ENCODE assay signal across 9 mouse cellular contexts in the genomic region with DNA sequence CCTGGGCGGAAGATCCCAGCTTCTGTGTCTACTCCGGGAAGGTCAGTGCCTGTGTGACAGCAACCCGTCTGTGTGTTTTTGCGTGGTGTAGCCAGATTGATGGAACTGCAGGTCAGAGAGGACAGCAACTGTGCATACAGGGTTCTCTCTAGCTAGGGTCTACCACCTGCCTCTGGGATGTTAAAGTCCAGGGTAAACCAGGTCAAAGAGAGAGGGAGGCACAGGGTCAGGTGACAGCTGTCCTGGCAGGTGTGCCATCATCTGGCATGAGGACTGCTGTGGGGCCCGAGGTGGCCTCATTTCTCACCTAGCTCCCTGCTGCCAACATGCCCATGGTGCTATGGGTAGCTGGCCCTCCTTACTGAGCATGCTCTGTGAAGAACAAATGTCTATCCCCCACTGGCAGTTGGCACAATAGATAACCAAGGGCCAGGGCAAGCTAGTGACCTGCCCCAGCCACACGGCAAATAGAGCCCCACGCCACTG. TPM values are rescaled to one million over a fixed set of nuclear protein-coding genes. Genes with fewer than 3 reads are reported as not detected.
DNase-seq lines count a peak whose midpoint lies in the region; ATAC-seq and TF ChIP-seq lines count a peak whose summit lies in the region.
"Had no signal": no experiment of that assay in that cellular context is flagged by ENCODE, and none has a peak within 500 bp of the region (broad histone marks: within the 10 kb centered on the region; RNA-seq: fewer than 3 reads in every experiment).

No protein-coding gene starts in this region.

- DNase-seq in cerebellum, adult 9-10 months, result peak; percentile 77
- no peak for DNase-seq in cerebellum, postnatal 36 days
- no peak for DNase-seq in lung, embryonic 14.5 days
- no peak for DNase-seq in lung, postnatal 4 days
- no peak for DNase-seq in midbrain, postnatal 0 days (ENCODE audit: low spot score)
- DNase-seq in urinary bladder, postnatal 25 days (ENCODE audit: low spot score), result no peak
- DNase-seq in frontal cortex, postnatal 10 days (ENCODE audit: low spot score in 2 of 2), result no peak

- TF ChIP-seq CTCF in lung, embryonic 14.5 days (IDR thresholded peaks at IDR 0.05; ENCODE audit: low read depth), result no peak
- no peak for TF ChIP-seq CTCF in midbrain, postnatal 0 days (IDR thresholded peaks at IDR 0.05)

- no peaks in the 10 kb centered on the region for H3K9me3 ChIP-seq in lung, embryonic 14.5 days (ENCODE audit: low read depth, low read length)
- H3K9me3 ChIP-seq in hindbrain, embryonic 15.5 days, result no peaks in the 10 kb centered on the region
- H3K9me3 ChIP-seq in midbrain, postnatal 0 days (ENCODE audit: low read length), result no peaks in the 10 kb centered on the region
- H3K9me3 ChIP-seq: neural tube, embryonic 12.5 days had no signal

- no peaks in the 10 kb centered on the region for H3K27me3 ChIP-seq in lung, embryonic 14.5 days (ENCODE audit: insufficient read depth, low read length)
- no peaks in the 10 kb centered on the region for H3K27me3 ChIP-seq in hindbrain, embryonic 15.5 days
- no peaks in the 10 kb centered on the region for H3K27me3 ChIP-seq in midbrain, postnatal 0 days (ENCODE audit: insufficient read depth, low read length)
- H3K27me3 ChIP-seq: neural tube, embryonic 12.5 days had no signal

- no peaks in the 10 kb centered on the region for H3K36me3 ChIP-seq in lung, embryonic 14.5 days (ENCODE audit: insufficient read depth)
- H3K36me3 ChIP-seq in hindbrain, embryonic 15.5 days, result no peaks in the 10 kb centered on the region
- no peaks in the 10 kb centered on the region for H3K36me3 ChIP-seq in midbrain, postnatal 0 days (ENCODE audit: insufficient read depth, low read length)
- H3K36me3 ChIP-seq: neural tube, embryonic 12.5 days had no signal

- H3K4me1 ChIP-seq in lung, embryonic 14.5 days (ENCODE audit: insufficient read depth), result peaks cover 34% of the 10 kb centered on the region
- peaks cover 93% of the 10 kb centered on the region for H3K4me1 ChIP-seq in hindbrain, embryonic 15.5 days (replicated peaks)
- peaks cover 16% of the 10 kb centered on the region for H3K4me1 ChIP-seq in midbrain, postnatal 0 days (ENCODE audit: insufficient read depth, low read length)

- no peak overlapping the region for H3K4me3 ChIP-seq in lung, embryonic 14.5 days (ENCODE audit: low read depth, low read length)
- H3K4me3 ChIP-seq in hindbrain, embryonic 15.5 days, result no peak overlapping the region
- H3K4me3 ChIP-seq in midbrain, postnatal 0 days (ENCODE audit: low read depth, low read length), result no peak overlapping the region
- H3K4me3 ChIP-seq: neural tube, embryonic 12.5 days had no signal

- H3K4me2 ChIP-seq in lung, embryonic 14.5 days, result no peak overlapping the region
- no peak overlapping the region for H3K4me2 ChIP-seq in hindbrain, embryonic 15.5 days
- no peak overlapping the region for H3K4me2 ChIP-seq in midbrain, postnatal 0 days (ENCODE audit: low read depth, low read length, poor library complexity, severe bottlenecking)
- H3K4me2 ChIP-seq: neural tube, embryonic 12.5 days had no signal

- WGBS in lung, embryonic 14.5 days, result 50% methylated on average over 7 of the region's 7 CpGs
- WGBS in hindbrain, embryonic 15.5 days, result 68% methylated on average over 7 of the region's 7 CpGs
- WGBS in midbrain, postnatal 0 days, result 80% methylated on average over 7 of the region's 7 CpGs

- peak overlapping the region; percentile 66; the same call in 1 of the 2 replicates for H3K27ac ChIP-seq in lung, embryonic 14.5 days (ENCODE audit: low read depth)
- peak overlapping the region; percentile 31; the same call in 1 of the 2 replicates for H3K27ac ChIP-seq in hindbrain, embryonic 15.5 days (replicated peaks)
- 0 out of 2 replicates have a peak overlapping the region, but pooled peaks have one; percentile 20 for H3K27ac ChIP-seq in midbrain, postnatal 0 days (ENCODE audit: low read depth, low read length)
- H3K27ac ChIP-seq: neural tube, embryonic 12.5 days had no signal

- H3K9ac ChIP-seq in lung, embryonic 14.5 days, result no peak overlapping the region
- no peak overlapping the region for H3K9ac ChIP-seq in hindbrain, embryonic 15.5 days
- no peak overlapping the region for H3K9ac ChIP-seq in midbrain, postnatal 0 days (replicated peaks; ENCODE audit: low read length, poor library complexity, severe bottlenecking)
- H3K9ac ChIP-seq: neural tube, embryonic 12.5 days had no signal

- no peak for ATAC-seq in lung, embryonic 14.5 days (ENCODE audit: insufficient read depth)
- no peak for ATAC-seq in hindbrain, embryonic 15.5 days (ENCODE audit: low FRiP score, low read depth)
- no peak for ATAC-seq in midbrain, postnatal 0 days (ENCODE audit: low FRiP score)

RNA-seq across cellular contexts. Expression of a gene that starts 28.5 kb away (rescaled TPM):
- polyA plus RNA-seq in lung, embryonic 14.5 days (2014; fragmentation: Nextera tagmentation; extraction: Ambion mirVana), result 33.5 TPM in 2 replicates
- polyA plus RNA-seq in hindbrain, embryonic 15.5 days (2015; fragmentation: Nextera tagmentation; extraction: Ambion mirVana), result 70.9 and 72.6 TPM in 2 replicates
- 130 and 134 TPM in 2 replicates for total RNA-seq in midbrain, postnatal 0 days (2014; rRNA removed)
- polyA plus RNA-seq in midbrain, postnatal 0 days (2015; fragmentation: Nextera tagmentation; extraction: Ambion mirVana), result 44.0 and 51.7 TPM in 2 replicates
